Mouse (Mus musculus) thymus, adult 2 months (tissue): Measurements from ENCODE around the gene Ptdss2.

ENCODE experiments used
- CTCF ChIP-seq: fragments of 200-500 bp; IDR thresholded peaks from 2 replicates; pipeline ENCODE4 v1.5.1; 2012; ENCODE audit warnings: mild to moderate bottlenecking, control low read depth, low read length, moderate library complexity, borderline replicate concordance; ENCODE audit not compliant: control insufficient read depth, poor library complexity, insufficient read depth; ENCODE audit errors: extremely low read depth
- POLR2A ChIP-seq: fragments of 200-500 bp; IDR thresholded peaks from 2 replicates; pipeline ENCODE4 v1.6.1; 2012; ENCODE audit warnings: mild to moderate bottlenecking, low read length, control low read depth, moderate library complexity; ENCODE audit not compliant: control insufficient read depth, poor library complexity, insufficient read depth; ENCODE audit errors: extremely low read depth

- TF ChIP-seq CTCF (no peak), POLR2A (no peak)
Measured at GRCm38 (mm10) chr7:141194409-141194808, 72.2 kb downstream of the Ptdss2 start.
